Mouse (Mus musculus) right cerebral cortex, postnatal 4 days (tissue): ENCODE results near the gene Naif1.
"Not testable (repeated sequence)": the region's sequence is repeated elsewhere in the genome, so short reads cannot be mapped to it uniquely, and the experiment has no call there.

Source experiments
- DNase-seq: peaks from one replicate; pipeline ENCODE4 v3.0.0-alpha.2; 2022

Naif1 gene

DNA sequence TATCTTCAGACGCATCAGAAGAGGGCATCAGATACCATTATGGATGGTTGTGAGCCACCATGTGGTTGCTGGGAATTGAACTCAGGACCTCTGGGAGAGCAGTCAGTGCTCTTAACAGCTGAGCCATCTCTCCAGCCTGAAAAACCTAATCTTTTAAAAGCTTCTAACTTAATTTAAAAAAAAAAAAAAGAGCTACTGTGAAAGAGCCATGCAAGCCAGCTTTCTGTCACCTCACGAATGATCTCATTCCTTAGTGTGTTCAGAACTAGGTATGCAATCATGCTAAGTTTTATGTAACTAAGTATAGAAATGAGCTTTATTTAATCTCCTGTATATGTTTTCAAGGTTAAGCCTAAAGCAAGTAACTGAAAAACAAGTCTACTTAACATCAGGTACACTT lies 9.4 kb downstream of the Naif1 start:
- no peak for DNase-seq

DNA sequence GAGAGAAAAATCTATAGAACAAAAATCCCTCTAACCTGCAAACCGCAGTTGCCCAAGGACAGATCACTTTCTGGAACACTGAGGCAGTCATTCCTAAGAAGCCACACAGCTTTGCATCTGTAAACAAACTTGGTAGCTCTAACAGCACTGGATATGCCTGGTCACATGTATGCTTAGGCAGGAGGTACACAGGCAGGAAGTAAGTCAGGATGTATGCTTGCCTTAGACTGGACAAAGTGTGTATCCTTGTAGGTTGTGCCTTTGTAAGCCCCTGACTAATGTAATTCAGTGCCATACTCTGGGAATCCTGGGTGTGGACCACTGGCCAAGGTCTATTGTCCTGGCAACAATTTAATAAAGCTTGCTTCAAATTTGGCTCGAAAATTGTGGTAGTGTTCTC lies 13.5 kb downstream of the Naif1 start:
- DNase-seq = no peak

DNA sequence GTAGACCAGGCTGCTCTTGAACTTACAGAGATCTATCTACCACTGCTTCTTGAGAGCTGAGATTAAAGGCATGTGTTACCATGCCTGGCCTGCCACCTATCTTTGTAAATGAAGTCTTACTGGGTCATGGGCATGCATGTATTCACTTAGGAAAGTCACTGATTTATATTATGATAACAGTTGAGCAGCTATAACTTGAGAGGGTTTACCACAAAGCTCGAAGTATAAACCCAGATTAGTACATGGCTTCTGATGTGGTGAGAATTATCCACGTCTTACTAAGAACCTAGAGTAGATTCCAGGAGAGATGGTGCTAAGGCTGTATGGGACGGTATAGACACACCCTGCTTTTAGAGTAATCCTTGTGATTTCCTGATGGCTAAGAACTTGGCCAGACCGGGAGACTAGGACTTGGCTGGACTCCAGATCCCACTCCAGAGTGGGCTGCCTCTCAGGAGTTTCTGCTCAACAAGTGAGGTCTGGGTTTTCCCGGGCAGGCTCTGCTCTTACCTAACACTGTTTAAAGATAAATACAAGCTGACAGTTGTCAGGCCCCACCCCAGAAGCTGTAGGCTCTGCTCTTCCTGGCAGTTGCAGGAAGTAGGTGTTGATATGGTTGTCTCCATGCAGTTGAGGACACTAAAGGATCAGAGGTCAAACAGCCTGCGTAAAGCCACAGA lies 14.1 kb downstream of the Naif1 start:
- no peak for DNase-seq

DNA sequence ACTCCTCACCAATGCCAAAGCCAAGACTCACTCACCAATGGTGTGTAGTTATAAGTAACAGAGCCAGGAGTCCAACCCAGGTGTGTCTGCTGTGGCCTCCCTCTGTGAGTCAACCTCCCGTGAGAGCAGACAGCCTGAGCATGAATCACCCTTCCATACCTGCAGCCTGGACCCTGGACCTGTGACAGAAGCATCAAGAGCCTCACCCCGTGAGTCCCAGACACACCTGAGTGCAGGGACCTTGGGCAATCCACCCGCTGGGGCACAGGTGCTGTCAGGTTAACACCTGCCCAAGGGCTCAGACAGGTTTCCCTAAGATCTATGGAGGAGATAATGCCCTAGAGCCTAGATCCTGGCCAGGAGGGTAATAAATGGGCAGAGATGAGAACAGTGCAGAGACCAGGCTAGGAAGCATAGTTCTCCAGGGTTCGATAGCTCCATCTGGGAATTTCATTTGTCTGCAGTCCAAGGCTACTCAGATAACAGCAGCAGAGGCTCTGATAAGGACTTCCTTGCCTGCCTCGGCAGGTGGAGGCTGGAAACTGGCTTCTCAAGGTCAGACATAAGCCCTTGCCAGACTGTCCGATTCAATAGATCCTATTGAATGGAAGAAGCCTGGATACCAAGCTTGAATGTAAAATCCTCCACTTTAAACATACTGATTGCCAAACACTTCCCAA lies 20.9 kb downstream of the Naif1 start:
- DNase-seq = no peak

DNA sequence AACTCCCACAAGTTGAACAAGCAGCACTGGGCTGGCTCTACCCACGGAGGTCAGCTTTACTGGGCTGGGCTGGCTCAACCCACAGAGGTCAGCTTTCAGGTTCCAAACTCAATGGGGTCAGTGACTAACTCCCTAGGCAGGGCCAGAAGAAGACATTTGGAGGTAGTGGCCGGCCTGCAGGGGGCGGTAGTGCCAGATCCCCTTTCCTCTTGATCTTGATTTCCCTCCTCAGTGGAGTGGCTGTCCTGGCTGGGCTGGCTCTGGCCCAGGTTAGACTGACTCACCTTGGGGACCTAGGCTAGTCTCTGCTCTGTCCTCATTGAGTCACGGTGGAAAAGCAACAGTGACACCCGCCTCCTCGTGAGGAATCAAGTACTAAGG lies 21.4 kb downstream of the Naif1 start:
- no peak for DNase-seq

DNA sequence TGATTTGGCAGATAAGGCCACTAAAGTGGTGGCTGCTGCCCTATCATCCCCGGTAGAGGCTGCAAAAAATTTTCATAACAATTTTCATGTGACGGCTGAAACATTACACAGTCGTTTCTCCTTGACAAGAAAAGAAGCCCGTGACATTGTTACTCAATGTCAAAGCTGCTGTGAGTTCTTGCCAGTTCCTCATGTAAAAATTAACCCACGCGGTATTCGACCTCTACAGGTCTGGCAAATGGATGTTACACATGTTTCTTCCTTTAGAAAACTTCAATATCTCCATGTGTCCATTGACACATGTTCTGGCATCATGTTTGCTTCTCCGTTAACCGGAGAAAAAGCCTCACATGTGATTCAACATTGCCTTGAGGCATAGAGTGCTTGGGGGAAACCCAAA lies 25.1 kb downstream of the Naif1 start:
- DNase-seq = not testable (repeated sequence)

DNA sequence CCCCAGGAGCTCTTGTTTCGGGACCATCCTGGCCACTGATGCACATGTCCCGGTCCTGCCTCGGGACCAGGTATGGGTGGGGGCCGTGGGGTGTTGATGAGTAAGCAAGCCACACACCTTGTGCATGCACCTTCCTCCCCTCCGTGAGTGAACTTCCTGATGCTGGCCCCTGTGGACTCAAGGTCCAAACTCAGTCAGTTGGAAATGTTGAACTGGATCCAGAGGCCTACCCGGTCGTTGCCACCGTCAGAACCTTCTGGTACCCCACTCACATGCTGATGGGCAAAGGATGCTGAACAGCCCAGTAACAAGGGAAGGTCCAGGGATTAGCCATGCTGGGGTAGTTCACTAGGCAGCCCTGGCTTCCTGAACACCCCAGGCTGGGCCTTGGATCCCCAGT lies 32.1 kb downstream of the Naif1 start:
- DNase-seq = no peak

DNA sequence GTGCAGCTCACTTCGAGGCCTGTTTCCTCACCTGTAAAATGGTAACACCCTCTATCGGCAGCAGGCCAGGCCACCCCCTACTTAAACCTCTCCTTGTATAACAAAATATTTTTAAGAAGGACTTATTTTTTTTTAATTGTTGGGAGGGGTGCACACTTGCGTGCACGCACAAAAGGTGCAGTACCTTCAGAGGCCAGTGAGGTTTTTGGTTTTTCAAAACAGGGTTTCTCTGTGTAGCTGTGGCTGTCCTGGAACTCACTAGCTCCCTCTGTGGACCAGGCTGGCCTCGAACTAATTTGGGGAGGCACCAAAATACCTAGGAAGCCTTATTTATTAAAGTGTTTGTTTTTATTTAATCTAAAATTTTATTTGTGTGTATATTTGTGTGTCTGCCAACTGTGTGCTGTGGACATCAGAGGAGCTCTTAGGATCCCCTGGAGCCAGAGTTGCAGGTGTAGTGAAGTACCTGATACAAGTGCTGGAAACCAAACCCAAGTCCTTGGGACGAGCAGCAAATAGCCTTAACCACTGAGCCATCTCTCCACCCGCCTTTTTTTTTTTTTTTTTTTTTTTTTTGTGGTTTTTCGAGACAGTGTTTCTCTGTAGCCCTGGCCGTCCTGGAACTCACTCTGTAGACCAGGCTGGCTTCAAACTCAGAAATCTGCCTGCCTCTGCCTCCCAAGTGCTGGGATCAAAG lies 33.1 kb downstream of the Naif1 start:
- DNase-seq = no peak

DNA sequence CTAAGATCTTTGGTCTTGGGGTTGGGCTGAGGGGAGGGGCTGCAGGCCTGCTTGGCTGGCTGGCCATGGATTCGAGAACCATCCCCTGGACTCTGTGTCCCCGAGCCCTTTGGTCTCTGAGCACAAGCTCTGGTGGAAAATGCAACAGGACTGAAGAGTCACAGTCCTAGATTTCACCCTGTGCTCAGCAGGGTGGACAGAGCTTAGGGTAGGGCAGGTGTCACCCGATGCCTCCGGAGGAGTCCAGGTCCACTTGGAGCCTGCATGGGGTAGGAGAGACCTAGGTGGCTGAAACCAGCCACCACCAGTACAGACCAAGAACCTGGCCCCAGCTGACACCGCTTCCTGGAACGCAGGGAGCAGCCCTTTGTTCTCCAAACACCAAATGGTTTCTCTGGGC lies 34.7 kb downstream of the Naif1 start:
- DNase-seq = no peak

DNA sequence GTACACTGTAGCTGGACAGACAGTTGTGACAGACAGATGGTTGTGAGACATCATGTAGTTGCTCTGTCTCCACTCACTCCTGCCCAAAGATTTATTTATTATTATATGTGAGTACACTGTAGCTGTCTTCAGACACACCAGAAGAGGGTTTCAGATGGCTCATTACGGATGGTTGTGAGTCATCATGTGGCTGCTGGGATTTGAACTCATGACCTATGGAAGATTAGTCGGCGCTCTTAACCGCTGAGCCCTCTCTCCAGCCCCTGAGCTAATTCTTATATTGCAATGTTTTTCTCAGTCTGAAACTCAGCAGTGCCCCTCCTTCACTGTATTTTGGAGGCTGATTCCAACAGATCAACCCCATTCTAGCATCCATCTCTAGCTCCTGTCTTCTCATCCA lies 35.5 kb downstream of the Naif1 start:
- DNase-seq = no peak

DNA sequence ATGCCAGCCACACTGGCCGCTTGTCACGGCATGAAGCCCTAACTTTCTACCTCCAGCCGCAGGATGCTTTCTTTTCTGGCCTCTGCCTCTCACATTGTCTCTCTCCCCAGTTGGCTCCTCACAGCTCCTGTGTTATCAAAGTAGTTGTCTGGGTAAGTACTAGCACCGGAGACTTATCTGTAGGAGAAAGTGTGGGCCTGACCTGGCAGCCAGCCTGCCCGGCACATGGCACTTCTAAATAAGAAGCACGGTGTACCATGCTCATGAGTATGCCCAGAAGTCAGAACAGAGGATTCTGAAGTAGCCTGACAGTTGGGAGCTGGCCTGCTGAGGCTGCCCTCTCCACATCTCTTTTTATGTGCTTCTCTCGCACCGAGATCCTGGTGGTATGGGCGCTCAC lies 35.9 kb downstream of the Naif1 start:
- no peak for DNase-seq

DNA sequence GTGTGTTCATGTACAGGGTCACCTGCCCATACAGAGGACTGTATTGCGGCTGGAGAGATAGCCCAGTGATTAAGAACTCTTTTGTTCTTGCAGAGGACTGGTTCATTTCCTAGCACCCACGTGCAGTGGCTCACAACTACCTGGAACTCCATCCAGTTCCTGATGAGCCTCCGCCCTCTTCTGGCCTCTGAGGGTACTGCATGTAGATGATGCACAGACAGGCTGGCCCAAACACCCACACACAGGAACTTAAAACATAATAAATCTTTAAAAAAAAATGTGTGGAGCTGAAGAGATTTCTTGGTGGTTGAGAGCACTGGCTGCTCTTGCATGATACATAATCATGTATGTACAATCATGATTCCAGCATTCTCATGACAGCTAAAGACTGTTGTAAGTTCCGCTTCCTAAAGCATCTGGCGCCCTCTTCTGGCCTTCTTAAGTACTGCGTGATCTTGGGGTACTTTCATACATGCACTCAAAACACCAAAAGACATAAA lies 36.9 kb downstream of the Naif1 start:
- peak; percentile 95 for DNase-seq

DNA sequence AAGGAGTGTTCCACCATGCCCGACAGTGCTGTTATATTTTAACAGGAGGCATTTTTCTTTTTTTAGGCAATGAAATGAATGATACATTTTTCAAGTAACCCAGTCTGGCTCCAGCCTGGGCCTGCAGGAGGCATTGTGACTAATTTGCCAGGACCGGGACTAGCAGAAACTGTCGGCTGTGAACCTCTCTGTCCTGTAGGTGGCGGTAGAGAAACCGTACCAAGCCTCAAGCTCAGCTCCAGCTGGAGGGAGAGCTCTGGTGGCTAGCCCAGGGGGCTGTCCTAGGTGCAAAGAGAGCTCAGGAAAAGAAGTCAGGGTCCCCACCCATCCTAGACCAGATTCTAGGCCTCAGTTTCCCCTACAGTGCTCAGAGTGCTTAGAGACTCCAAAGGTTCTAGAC lies 38.4 kb downstream of the Naif1 start:
- DNase-seq = peak; percentile 71

DNA sequence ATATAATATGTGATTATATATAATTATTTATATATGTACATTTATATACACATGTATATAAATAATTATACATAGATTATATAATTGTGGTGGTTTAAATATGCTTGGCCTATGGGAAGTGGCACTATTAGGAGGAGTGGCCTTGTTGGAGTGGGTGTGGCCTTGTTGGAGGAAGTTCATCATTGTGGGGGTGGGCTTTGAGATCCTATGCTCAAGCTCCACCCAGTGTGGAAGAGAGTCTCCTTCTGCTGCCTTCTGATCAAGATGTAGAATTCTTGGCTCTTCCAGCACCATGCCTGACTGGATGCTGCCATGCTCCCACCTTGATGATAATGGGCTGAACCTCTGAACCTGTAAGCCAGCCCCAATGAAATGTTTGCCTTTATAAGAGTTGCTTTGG lies 40.5 kb downstream of the Naif1 start:
- DNase-seq = not testable (repeated sequence)

DNA sequence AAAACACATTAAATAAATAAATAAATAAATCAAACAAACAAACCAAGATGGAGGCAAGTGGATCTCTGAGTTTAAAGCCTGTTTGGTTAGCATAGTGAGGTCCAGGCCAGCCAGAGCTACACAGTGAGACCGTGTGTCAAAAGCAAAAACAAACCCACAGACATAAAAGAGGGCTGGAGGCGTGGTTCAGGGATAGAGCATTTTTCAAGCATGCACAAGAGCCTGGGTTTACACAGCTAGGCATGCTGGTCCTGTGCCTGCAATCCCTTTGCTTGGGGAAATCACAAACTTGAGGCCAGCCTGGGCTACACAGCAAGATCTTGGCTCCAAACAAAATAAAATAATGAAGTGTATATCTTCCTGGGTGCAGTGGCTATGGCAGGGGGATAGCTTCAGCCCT lies 42.4 kb downstream of the Naif1 start:
- DNase-seq = no peak

DNA sequence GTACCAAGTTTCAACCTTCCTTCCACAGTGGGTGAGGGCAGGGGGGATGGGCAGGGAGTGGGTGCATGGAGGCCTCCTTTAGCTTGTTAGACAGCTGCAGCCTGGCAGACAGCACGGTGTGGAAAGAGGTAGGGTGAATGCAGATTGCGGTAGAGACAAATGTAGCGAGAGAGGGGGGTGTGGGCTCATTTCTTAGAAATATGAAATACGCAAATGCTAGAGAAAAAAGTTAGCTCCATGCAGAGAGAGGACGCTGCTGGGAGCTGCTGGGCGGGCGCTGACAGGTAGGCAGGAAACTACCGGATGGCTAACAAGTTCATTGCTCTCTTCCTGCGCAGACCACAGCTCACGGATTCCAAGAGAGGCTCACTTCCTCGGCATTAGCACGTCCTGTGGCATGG lies 43.0 kb downstream of the Naif1 start:
- no peak for DNase-seq

DNA sequence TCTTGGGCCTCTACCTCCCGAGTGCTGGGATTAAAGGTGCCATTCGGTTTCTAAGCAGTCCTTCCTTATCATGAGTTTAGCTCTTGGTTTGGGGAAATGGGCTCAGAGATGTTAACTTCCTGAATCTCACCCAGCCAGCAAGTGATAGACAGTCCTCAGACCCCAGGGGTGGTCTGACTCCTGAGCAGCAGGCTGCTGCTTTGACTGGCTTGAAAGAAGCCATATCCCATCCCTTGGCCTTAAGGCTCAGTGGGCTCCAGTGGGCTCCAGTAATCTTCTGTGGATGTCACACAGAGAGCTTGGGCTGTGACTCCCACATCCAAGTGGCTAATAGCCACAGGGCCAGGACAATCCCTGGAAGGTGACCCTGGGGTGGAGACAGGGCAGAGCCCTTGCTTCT lies 44.3 kb downstream of the Naif1 start:
- DNase-seq = no peak

DNA sequence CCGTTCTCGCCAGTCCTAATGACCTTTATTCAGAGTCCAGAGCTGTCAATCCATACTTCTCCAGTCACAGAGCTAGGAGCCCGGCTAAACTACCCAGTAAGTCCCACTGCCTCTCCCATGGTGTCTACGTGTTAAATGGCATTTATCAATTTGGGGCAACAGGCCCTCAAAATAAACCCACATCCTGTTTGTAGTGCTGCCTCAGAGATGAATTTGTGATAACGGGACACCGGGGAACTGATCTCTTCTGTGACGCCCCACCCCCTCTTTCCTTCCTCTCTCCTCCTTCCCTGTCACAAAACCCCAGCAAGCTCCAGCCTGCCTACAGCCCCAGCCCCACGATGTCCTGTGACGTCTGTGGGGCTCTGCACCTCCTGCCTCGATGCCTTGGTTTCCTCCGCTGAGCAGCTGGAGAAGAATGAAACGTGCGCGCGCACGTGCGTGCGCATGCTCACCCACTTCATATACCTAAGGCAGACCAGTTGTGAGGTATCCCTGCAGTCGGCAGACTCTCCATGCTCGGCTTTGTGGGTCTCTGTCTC lies 45.0 kb downstream of the Naif1 start:
- no peak for DNase-seq

DNA sequence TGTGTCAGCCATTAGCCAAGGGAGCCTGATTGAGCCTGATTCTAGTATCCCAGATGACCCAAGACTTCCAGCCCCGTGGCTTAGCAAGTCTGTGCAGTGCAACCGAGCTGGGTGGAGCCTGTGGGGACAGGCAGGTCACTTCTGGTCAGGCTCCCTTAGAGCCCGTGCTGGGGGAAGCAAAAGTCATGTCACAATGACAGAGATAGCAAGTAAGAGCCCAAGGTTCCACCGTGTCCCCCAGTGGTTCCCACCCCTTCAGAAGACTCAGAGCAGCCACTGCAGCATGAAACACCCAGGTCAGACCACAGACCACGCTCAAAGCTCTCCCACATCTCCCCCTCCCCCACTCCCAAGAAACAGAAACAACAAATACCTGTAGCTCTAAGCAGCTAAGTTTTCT lies 45.9 kb downstream of the Naif1 start:
- no peak for DNase-seq

DNA sequence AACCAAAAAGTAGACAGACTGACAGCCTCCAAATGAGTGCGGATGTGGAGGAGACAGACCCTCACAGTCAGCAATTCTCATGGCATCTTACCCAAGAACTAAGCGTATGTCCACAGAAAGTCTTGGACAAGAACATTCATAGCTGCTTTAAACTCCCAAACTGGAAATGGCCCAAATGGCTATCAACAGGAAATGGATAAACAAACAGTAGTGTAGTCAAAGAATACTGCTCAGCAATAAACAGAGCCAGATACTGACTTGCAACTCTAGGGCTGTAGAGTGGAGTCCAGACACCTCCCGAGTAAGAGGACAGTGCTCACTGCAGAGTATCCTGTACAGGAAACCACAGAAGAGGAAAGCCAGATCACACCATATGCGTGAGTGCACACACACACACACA lies 49.1 kb downstream of the Naif1 start:
- DNase-seq = no peak

DNA sequence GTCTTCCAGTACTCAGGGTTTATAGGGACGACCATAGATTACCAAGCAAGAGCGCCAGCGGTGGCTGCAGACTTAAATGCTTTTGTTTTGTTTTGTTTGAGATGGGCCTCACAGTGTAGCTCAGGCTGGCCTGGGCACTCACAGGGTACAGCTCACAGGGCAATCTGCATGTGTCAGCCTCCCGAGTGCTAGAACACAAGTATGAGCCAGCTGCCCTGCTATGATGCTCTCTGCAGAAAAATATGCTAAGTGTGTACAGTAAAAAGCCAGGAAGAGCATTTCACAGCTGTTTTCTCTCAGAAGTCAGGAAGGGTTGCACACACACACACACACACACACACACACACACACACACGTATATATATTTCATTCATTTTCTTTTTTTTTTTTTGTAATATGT lies 50.2 kb downstream of the Naif1 start:
- DNase-seq = no peak

DNA sequence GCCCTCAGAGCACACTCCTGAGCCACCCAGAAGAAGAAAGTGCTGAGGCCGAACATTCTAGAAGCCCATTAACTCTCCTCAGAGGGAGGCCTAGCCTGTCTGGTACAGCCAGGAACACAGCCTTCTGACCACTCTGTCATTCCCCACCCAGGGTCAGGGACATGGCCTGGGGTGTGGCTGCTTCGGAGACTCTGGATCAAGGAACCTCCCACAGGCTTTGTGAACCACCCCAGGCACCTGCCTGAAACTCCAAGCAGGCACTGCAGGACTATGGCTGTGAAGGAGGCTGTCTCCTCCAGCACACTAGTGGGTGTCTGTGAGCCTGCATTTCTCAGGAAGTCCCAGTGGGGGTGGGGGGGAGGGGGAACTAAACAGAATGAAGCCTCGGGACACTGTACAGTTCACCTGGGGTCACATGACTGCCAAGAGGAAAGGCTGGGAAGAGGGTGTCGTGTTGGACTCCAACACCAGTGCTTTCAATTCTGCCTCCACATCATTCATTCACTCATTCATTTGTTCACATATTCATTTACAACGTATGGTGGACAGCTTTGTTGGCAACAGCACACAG lies 51.6 kb downstream of the Naif1 start:
- no peak for DNase-seq

DNA sequence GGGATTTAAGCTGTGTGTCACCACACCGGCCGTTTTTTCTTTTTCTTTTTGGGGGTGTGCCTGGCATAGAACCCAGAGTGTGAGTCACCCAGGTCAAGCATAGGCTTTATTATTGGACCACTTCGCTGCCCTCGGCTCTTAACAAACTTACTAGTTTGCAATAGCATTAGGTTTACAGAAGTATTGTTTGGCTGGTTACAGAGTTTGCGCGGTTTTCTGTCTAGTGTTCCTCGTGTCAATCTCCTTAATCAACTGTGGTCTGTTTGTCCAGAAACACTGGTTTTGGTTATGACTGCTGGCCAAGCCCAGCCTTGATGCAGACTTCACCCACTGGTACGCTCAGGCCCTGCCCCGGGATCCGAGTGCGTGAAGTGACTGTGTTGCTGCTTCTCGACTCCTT lies 52.6 kb downstream of the Naif1 start:
- DNase-seq = no peak

DNA sequence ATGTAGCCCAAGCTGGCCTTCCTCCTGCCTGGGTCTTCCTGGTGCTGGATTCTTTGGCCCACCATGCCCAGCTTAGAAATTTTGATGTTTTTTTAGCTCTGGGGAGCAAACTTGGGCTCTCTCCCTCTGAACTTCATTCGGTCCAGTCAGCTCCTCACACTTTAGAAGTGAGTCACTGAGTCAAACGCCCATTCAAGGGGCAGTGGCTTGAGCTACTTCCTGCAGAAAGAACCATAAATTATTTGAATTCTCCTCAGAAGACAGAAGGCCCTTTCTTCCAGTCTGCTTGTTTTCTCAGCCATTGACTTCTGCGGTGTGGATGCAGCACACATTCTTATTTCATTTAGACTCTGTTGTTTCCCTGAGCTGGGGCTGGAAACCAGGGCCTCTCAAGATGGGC lies 53.3 kb downstream of the Naif1 start:
- DNase-seq = no peak
